Mouse (Mus musculus): ENCODE measurements around the gene Tmem60. TPM values are rescaled to one million over a fixed set of nuclear protein-coding genes. Genes with fewer than 3 reads are reported as not detected.
A peak's percentile ranks its signal among the peaks of the same experiment; 100 is the strongest.

Gene Tmem60
- polyA plus RNA-seq, 1 experiment from 2014 or later, result 55.6 TPM

GRCm38 (mm10) chr5:20865193-20865755 is 16.7 kb upstream of the Tmem60 start:
- ATAC-seq (ENCODE audit: insufficient number of reproducible peaks, insufficient read depth, low FRiP score, low TSS enrichment, low read depth), result no peak
- Histone ChIP-seq H3K27ac (no peak overlapping the region), H3K27me3 (no peaks in the 10 kb centered on the region), H3K36me3 (no peaks in the 10 kb centered on the region), H3K9ac (replicated peaks) (no peak overlapping the region), H3K4me2 (no peak overlapping the region), H3K4me3 (replicated peaks) (no peak overlapping the region), H3K9me3 (no peaks in the 10 kb centered on the region), H3K4me1 (replicated peaks) (0 out of 2 replicates have a peak, but pooled peaks cover 10% of the 10 kb centered on the region)
- WGBS, result 85% methylated on average over 2 of the region's 2 CpGs

- 79% methylated on average over 1 of the region's 1 CpGs for WGBS
- Histone ChIP-seq H3K9ac (replicated peaks) (no peak overlapping the region), H3K4me3 (replicated peaks) (no peak overlapping the region), H3K27me3 (no peaks in the 10 kb centered on the region), H3K27ac (no peak overlapping the region), H3K4me1 (replicated peaks) (no peaks in the 10 kb centered on the region), H3K36me3 (no peaks in the 10 kb centered on the region), H3K9me3 (no peaks in the 10 kb centered on the region), H3K4me2 (no peak overlapping the region)
- no peak for ATAC-seq (ENCODE audit: insufficient number of reproducible peaks, insufficient read depth, low FRiP score, low TSS enrichment, low read depth)
Measured at GRCm38 (mm10) chr5:20873146-20873545, 8.8 kb upstream of the Tmem60 start.

GRCm38 (mm10) chr5:20876934-20877426 is 5.0 kb upstream of the Tmem60 start:
- Histone ChIP-seq H3K27me3 (no peaks in the 10 kb centered on the region), H3K4me3 (replicated peaks) (no peak overlapping the region), H3K9ac (replicated peaks) (no peak overlapping the region), H3K27ac (no peak overlapping the region), H3K36me3 (no peaks in the 10 kb centered on the region), H3K4me2 (no peak overlapping the region), H3K9me3 (no peaks in the 10 kb centered on the region), H3K4me1 (replicated peaks) (peaks cover 4% of the 10 kb centered on the region; the same call in 1 of the 2 replicates)
- no peak for ATAC-seq (ENCODE audit: insufficient number of reproducible peaks, insufficient read depth, low FRiP score, low TSS enrichment, low read depth)
- WGBS, result 73% methylated on average over 1 of the region's 1 CpGs

GRCm38 (mm10) chr5:20880386-20880785 is 1.6 kb upstream of the Tmem60 start:
- H3K27ac ChIP-seq, result no peak overlapping the region
- H3K9ac ChIP-seq (replicated peaks), result peak overlapping the region; percentile 37; the same call in 1 of the 2 replicates
- no peak for ATAC-seq (ENCODE audit: insufficient number of reproducible peaks, insufficient read depth, low FRiP score, low TSS enrichment, low read depth)
- H3K27me3 ChIP-seq, result no peaks in the 10 kb centered on the region
- peak overlapping the region; percentile 85 for H3K4me3 ChIP-seq (replicated peaks)
- H3K4me2 ChIP-seq, result peak overlapping the region; percentile 60
- peaks cover under 1% of the 10 kb centered on the region; the same call in 1 of the 2 replicates for H3K36me3 ChIP-seq
- WGBS, result 63% methylated on average over 2 of the region's 2 CpGs
- peaks cover 17% of the 10 kb centered on the region for H3K4me1 ChIP-seq (replicated peaks)
- no peaks in the 10 kb centered on the region for H3K9me3 ChIP-seq

- Histone ChIP-seq H3K36me3 (peaks cover 5% of the 10 kb centered on the region; the same call in 1 of the 2 replicates), H3K27me3 (no peaks in the 10 kb centered on the region), H3K27ac (peak overlapping the region; percentile 96), H3K4me1 (replicated peaks) (peaks cover 17% of the 10 kb centered on the region), H3K9me3 (no peaks in the 10 kb centered on the region), H3K9ac (replicated peaks) (peak overlapping the region; percentile 85), H3K4me3 (replicated peaks) (peak overlapping the region; percentile 85), H3K4me2 (peak overlapping the region; percentile 60)
- WGBS, result under 1% methylated on average over 63 of the region's 64 CpGs
- peak; percentile 18; the same call in 1 of the 2 replicates for ATAC-seq (ENCODE audit: insufficient number of reproducible peaks, insufficient read depth, low FRiP score, low TSS enrichment, low read depth)
Measured at GRCm38 (mm10) chr5:20880797-20881775, 905 bp upstream of the Tmem60 start.

- ATAC-seq (ENCODE audit: insufficient number of reproducible peaks, insufficient read depth, low FRiP score, low TSS enrichment, low read depth), result no peak
- no peaks in the 10 kb centered on the region for H3K27me3 ChIP-seq
- H3K4me2 ChIP-seq, result peak overlapping the region; percentile 70
- 79% methylated on average over 4 of the region's 4 CpGs for WGBS
- H3K36me3 ChIP-seq, result peaks cover 13% of the 10 kb centered on the region; the same call in 1 of the 2 replicates
- peaks cover 17% of the 10 kb centered on the region for H3K4me1 ChIP-seq (replicated peaks)
- no peak overlapping the region for H3K4me3 ChIP-seq (replicated peaks)
- no peak overlapping the region for H3K9ac ChIP-seq (replicated peaks)
- H3K9me3 ChIP-seq, result no peaks in the 10 kb centered on the region
- no peak overlapping the region for H3K27ac ChIP-seq
Measured at GRCm38 (mm10) chr5:20884036-20884620, 2.1 kb downstream of the Tmem60 start.

- no peak for ATAC-seq (ENCODE audit: insufficient number of reproducible peaks, insufficient read depth, low FRiP score, low TSS enrichment, low read depth)
- Histone ChIP-seq H3K4me2 (no peak overlapping the region), H3K9me3 (no peaks in the 10 kb centered on the region), H3K27ac (no peak overlapping the region), H3K9ac (replicated peaks) (no peak overlapping the region), H3K4me3 (replicated peaks) (no peak overlapping the region), H3K4me1 (replicated peaks) (no peaks in the 10 kb centered on the region), H3K27me3 (no peaks in the 10 kb centered on the region), H3K36me3 (peaks cover 36% of the 10 kb centered on the region)
- 98% methylated on average over 2 of the region's 2 CpGs for WGBS
Measured at GRCm38 (mm10) chr5:20897446-20898167, 15.6 kb downstream of the Tmem60 start.

GRCm38 (mm10) chr5:20904647-20905046 is 22.7 kb downstream of the Tmem60 start:
- H3K4me3 ChIP-seq (replicated peaks), result no peak overlapping the region
- WGBS, result 82% methylated on average over 2 of the region's 2 CpGs
- H3K9me3 ChIP-seq, result no peaks in the 10 kb centered on the region
- H3K27me3 ChIP-seq, result no peaks in the 10 kb centered on the region
- H3K36me3 ChIP-seq, result peaks cover 38% of the 10 kb centered on the region
- no peak overlapping the region for H3K27ac ChIP-seq
- H3K4me1 ChIP-seq (replicated peaks), result no peaks in the 10 kb centered on the region
- H3K4me2 ChIP-seq, result no peak overlapping the region
- no peak for ATAC-seq (ENCODE audit: insufficient number of reproducible peaks, insufficient read depth, low FRiP score, low TSS enrichment, low read depth)
- H3K9ac ChIP-seq (replicated peaks), result no peak overlapping the region

GRCm38 (mm10) chr5:20905437-20905836 is 23.4 kb downstream of the Tmem60 start:
- Histone ChIP-seq H3K9me3 (no peaks in the 10 kb centered on the region), H3K36me3 (peaks cover 35% of the 10 kb centered on the region), H3K4me3 (replicated peaks) (no peak overlapping the region), H3K9ac (replicated peaks) (no peak overlapping the region), H3K27me3 (no peaks in the 10 kb centered on the region), H3K4me2 (no peak overlapping the region), H3K27ac (no peak overlapping the region), H3K4me1 (replicated peaks) (no peaks in the 10 kb centered on the region)
- no peak for ATAC-seq (ENCODE audit: insufficient number of reproducible peaks, insufficient read depth, low FRiP score, low TSS enrichment, low read depth)
- WGBS, result 71% methylated on average over 2 of the region's 2 CpGs

- no peak for ATAC-seq (ENCODE audit: insufficient number of reproducible peaks, insufficient read depth, low FRiP score, low TSS enrichment, low read depth)
- Histone ChIP-seq H3K4me2 (no peak overlapping the region), H3K27me3 (no peaks in the 10 kb centered on the region), H3K4me3 (replicated peaks) (no peak overlapping the region), H3K9ac (replicated peaks) (no peak overlapping the region), H3K4me1 (replicated peaks) (no peaks in the 10 kb centered on the region), H3K27ac (no peak overlapping the region), H3K36me3 (peaks cover 29% of the 10 kb centered on the region), H3K9me3 (no peaks in the 10 kb centered on the region)
- 95% methylated on average over 7 of the region's 7 CpGs for WGBS
Measured at GRCm38 (mm10) chr5:20906191-20906590, 24.2 kb downstream of the Tmem60 start.
